Mouse (Mus musculus) cerebellum, adult 2 months (tissue): ENCODE data around the gene Foxm1. TPM values are rescaled to one million over a fixed set of nuclear protein-coding genes. Genes with fewer than 3 reads are reported as not detected.

Source experiments
- DNase-seq, 2 experiments: peaks; one replicate each; pipeline ENCODE4 v3.0.0; 2021
- H3K27ac ChIP-seq: fragments of 200-500 bp; 2 replicates; pipeline ENCODE4 v1.5.1; 2012; ENCODE audit warnings: low read length, control low read depth, inconsistent platforms; ENCODE audit not compliant: insufficient read depth
- H3K27me3 ChIP-seq: fragments of 200-500 bp; 2 replicates; pipeline ENCODE4 v1.6.1; 2012; ENCODE audit warnings: inconsistent platforms, mild to moderate bottlenecking, low read length, moderate library complexity; ENCODE audit not compliant: control insufficient read depth, insufficient read depth
- H3K4me1 ChIP-seq: fragments of 200-500 bp; 2 replicates; pipeline ENCODE4 v1.6.1; 2011; ENCODE audit warnings: low read length; ENCODE audit not compliant: control insufficient read depth, insufficient read depth
- H3K4me3 ChIP-seq: fragments of 200-500 bp; replicated peaks from 2 replicates; pipeline ENCODE3; 2011; ENCODE audit warnings: mild to moderate bottlenecking, low read depth, low read length, control low read depth; ENCODE audit not compliant: insufficient read depth
- CTCF ChIP-seq: fragments of 200-500 bp; IDR thresholded peaks from 2 replicates; pipeline ENCODE4 v1.5.1; 2011; ENCODE audit warnings: low read depth, mild to moderate bottlenecking, control low read depth, low read length, moderate library complexity, borderline replicate concordance; ENCODE audit not compliant: insufficient read depth
- POLR2A ChIP-seq: fragments of 200-500 bp; IDR thresholded peaks from 2 replicates; pipeline ENCODE4 v1.6.1; 2011; ENCODE audit warnings: low read length, control low read depth, borderline replicate concordance; ENCODE audit not compliant: insufficient read depth
- WGBS: fragments of 180-500 bp; shearing (Covaris S2); methylation state at CpG from one replicate; pipeline ENCODE4 v1.1.7; 2018; 5-methylcytosine and 5-hydroxymethylcytosine counted together
- polyA plus RNA-seq: library from polyadenylated mRNA; depleted of rRNA; stranded (reverse); fragments of >200 nt; gene quantifications from 2 replicates; pipeline ENCODE4 v1.2.3, GENCODE M21; 2012; rRNA removed

Foxm1 gene
- polyA plus RNA-seq: 1.2 and 1.5 TPM in 2 replicates

GRCm38 (mm10) chr6:128362381-128363006, at the start of gene Foxm1, which contains the start of gene Rhno1:
Foxm1 (plus strand) TSS chr6:128362967.
Rhno1 (minus strand) TSS chr6:128362911.
- peak; percentile 83 to 85 for DNase-seq
- Histone ChIP-seq H3K27me3 (no peaks in the 10 kb centered on the region), H3K4me1 (peaks cover 3% of the 10 kb centered on the region; the same call in 1 of the 2 replicates), H3K27ac (0 out of 2 replicates have a peak within 1 kb of the TSS, but pooled peaks have one; percentile 3), H3K4me3 (peak within 1 kb of the TSS; percentile 59)
- under 1% methylated on average over 63 of the region's 76 CpGs for WGBS
- TF ChIP-seq POLR2A (no peak; the same call in 1 of the 2 replicates), CTCF (no peak)

GRCm38 (mm10) chr6:128314796-128315195, 48.0 kb upstream of the Foxm1 start:
- Histone ChIP-seq H3K27ac (no peak overlapping the region), H3K27me3 (no peaks in the 10 kb centered on the region), H3K4me1 (no peaks in the 10 kb centered on the region), H3K4me3 (no peak overlapping the region)
- no peak for TF ChIP-seq CTCF
- TF ChIP-seq POLR2A: no peak
- WGBS: 90% methylated on average over 6 of the region's 6 CpGs
- no peak for DNase-seq

DNA sequence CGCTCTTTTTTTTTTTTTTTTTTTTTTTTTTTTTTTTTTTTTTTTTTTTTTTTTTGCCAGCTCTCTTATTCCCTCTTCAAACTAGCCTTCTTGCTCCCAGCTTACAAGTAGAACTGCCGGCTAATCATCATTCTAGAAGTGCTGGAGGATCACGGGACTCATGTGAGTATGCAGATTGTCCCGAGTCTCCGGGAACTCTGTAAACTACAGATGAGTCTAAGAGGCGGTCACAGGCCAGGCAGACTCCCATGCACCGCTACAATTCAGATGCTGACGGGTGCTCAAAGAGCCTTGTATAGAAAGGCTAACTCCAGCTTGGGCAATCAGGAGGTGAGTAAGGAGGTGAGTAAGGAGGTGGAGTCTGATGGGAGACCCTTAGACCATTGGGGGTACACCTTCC, 47.2 kb upstream of the Foxm1 start:
- H3K4me1 ChIP-seq: no peaks in the 10 kb centered on the region
- H3K27me3 ChIP-seq: no peaks in the 10 kb centered on the region
- H3K4me3 ChIP-seq: no peak overlapping the region
- WGBS: 74% methylated on average over 8 of the region's 8 CpGs
- TF ChIP-seq CTCF (no peak), POLR2A (no peak)
- DNase-seq: no peak
- H3K27ac ChIP-seq: no peak overlapping the region

DNA sequence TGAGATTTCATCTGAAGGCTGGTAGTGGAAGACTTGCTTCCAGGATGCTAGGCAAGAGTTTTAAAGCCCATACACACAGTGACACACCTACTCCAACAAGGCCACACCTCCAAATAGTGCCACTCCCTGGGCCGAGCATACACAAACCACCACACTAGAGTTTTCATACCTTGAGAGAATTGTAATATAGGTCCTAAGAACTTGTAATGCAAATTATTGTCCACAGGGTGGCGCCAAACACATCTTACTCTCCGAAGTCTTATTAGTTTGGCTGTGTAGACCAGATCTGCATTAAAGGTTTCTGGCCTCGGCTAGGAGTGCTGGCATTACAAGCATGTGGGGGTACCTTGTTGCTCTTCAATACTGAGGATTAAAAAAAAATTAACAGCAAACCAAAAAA, 44.5 kb upstream of the Foxm1 start:
- DNase-seq: peak; percentile 49 to 60
- no peak overlapping the region for H3K4me3 ChIP-seq
- no peaks in the 10 kb centered on the region for H3K27me3 ChIP-seq
- WGBS: 4% methylated on average over 4 of the region's 4 CpGs
- TF ChIP-seq CTCF (peak; percentile 65), POLR2A (no peak)
- H3K4me1 ChIP-seq: no peaks in the 10 kb centered on the region
- no peak overlapping the region for H3K27ac ChIP-seq

DNA sequence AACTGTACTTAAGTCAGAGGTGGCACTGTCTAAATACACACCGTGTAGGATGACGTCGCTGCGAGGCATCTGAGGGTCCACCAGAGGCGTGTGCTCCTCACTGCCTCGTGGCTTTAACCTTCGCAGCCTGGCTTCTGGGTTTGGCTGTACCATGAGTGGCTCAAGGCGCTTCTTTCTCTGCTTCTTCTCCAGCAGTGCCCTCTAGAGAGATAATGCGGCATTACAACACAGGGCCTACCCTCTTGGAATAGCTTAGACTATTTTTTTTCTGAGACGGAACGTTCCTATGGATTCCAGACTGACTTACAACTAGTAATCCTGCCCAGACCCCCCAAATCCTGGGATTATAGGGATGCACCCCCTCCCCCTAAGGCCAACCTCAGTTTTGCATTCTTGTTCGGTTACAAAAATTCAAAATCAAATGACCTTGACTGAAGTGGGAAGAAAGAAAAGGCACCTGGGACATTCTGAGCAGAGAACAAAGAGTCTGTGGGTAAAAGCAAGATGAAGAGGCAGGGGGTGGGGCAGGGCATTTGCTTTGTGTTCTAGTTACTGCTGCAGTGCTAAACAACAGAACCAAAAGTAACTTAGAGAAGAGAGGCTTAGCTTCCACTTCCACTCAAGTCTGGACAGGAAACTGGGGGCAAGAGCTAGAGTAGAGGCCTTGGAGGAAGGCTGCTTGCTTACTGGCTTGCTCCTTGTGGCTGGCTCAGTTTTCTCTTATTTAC, 28.2 kb upstream of the Foxm1 start:
- 12% methylated on average over 12 of the region's 12 CpGs for WGBS
- TF ChIP-seq CTCF: peak; percentile 64
- no peak for TF ChIP-seq POLR2A
- no peaks in the 10 kb centered on the region for H3K27me3 ChIP-seq
- no peak overlapping the region for H3K4me3 ChIP-seq
- H3K4me1 ChIP-seq: peaks cover under 1% of the 10 kb centered on the region; the same call in 1 of the 2 replicates
- no peak overlapping the region for H3K27ac ChIP-seq
- DNase-seq: peak; percentile 71 to 80

- Histone ChIP-seq H3K27ac (no peak overlapping the region), H3K4me3 (no peak overlapping the region), H3K4me1 (peaks cover 4% of the 10 kb centered on the region; the same call in 1 of the 2 replicates), H3K27me3 (no peaks in the 10 kb centered on the region)
- 62% methylated on average over 7 of the region's 7 CpGs for WGBS
- TF ChIP-seq POLR2A: no peak
- TF ChIP-seq CTCF: no peak
- no peak for DNase-seq
These were observed 25.3 kb upstream of the Foxm1 start for GRCm38 (mm10) chr6:128337467-128337866.

GRCm38 (mm10) chr6:128338876-128339275, 23.9 kb upstream of the Foxm1 start:
- WGBS: 42% methylated on average over 5 of the region's 5 CpGs

More at GRCm38 (mm10) chr6:128338876-128339275, 23.9 kb upstream of the Foxm1 start:
- Histone ChIP-seq H3K27me3 (no peaks in the 10 kb centered on the region), H3K4me1 (peaks cover 4% of the 10 kb centered on the region; the same call in 1 of the 2 replicates), H3K27ac (no peak overlapping the region), H3K4me3 (no peak overlapping the region)
- TF ChIP-seq POLR2A: no peak
- TF ChIP-seq CTCF: no peak
- no peak for DNase-seq
